Mouse (Mus musculus) embryonic facial prominence, embryonic 12.5 days (tissue): ENCODE measurements around the gene Rab13. TPM values are rescaled to one million over a fixed set of nuclear protein-coding genes. Genes with fewer than 3 reads are reported as not detected.
"Not testable (repeated sequence)": the region's sequence is repeated elsewhere in the genome, so short reads cannot be mapped to it uniquely, and the experiment has no call there.

Experiments used
- ATAC-seq: fragments of 200-750 bp; cut with Nextera tagmentation; 2 replicates; pipeline ENCODE4 v1.8.0; 2017; ENCODE audit not compliant: insufficient number of reproducible peaks, insufficient read depth, low FRiP score, low TSS enrichment
- H3K27ac ChIP-seq: fragments of 300-500 bp; sonication (generic); 2 replicates; pipeline ENCODE4 v1.5.1; 2016; ENCODE audit warnings: mild to moderate bottlenecking
- H3K27me3 ChIP-seq: fragments of 300-500 bp; sonication (generic); 2 replicates; pipeline ENCODE4 v1.6.1; 2016; ENCODE audit warnings: mild to moderate bottlenecking, moderate library complexity
- H3K36me3 ChIP-seq: fragments of 300-500 bp; sonication (generic); 2 replicates; pipeline ENCODE4 v1.6.1; 2016; ENCODE audit warnings: mild to moderate bottlenecking
- H3K4me1 ChIP-seq: fragments of 300-500 bp; sonication (generic); 2 replicates; pipeline ENCODE4 v1.6.1; 2016
- H3K4me2 ChIP-seq: fragments of 300-500 bp; sonication (generic); replicated peaks from 2 replicates; pipeline ENCODE4 v1.6.1; 2016; ENCODE audit warnings: mild to moderate bottlenecking, moderate library complexity
- H3K4me3 ChIP-seq: fragments of 300-500 bp; sonication (generic); 2 replicates; pipeline ENCODE4 v1.5.1; 2016; ENCODE audit warnings: mild to moderate bottlenecking
- H3K9ac ChIP-seq: fragments of 300-500 bp; sonication (generic); 2 replicates; pipeline ENCODE4 v1.6.1; 2016; ENCODE audit warnings: mild to moderate bottlenecking, moderate library complexity
- H3K9me3 ChIP-seq: fragments of 300-500 bp; sonication (generic); 2 replicates; pipeline ENCODE4 v1.6.1; 2016; ENCODE audit warnings: mild to moderate bottlenecking, moderate library complexity
- WGBS: fragments of 180-500 bp; shearing (Covaris S2); methylation state at CpG from one replicate; pipeline ENCODE4 v1.1.7; 2016; 5-methylcytosine and 5-hydroxymethylcytosine counted together
- polyA plus RNA-seq: library from polyadenylated mRNA; unstranded; fragments of >200 nt; fragmentation: Nextera tagmentation; extraction: Ambion mirVana; gene quantifications from 2 replicates; pipeline ENCODE4 v1.2.1, GENCODE M21; 2016

Rab13 gene
- polyA plus RNA-seq, 1 experiment from 2014 or later, result 30.6 TPM

- H3K36me3 ChIP-seq, result peaks cover 16% of the 10 kb centered on the region
- peak within 1 kb of the TSS; percentile 80 for H3K4me2 ChIP-seq
- H3K9ac ChIP-seq, result peak within 1 kb of the TSS; percentile 72
- peak within 1 kb of the TSS; percentile 87 for H3K27ac ChIP-seq
- WGBS, result under 1% methylated on average over 61 of the region's 61 CpGs
- peak; percentile 97 for ATAC-seq
- no peaks in the 10 kb centered on the region for H3K27me3 ChIP-seq
- no peaks in the 10 kb centered on the region for H3K9me3 ChIP-seq
- peak within 1 kb of the TSS; percentile 71 for H3K4me3 ChIP-seq
- H3K4me1 ChIP-seq, result peaks cover 5% of the 10 kb centered on the region
Measured at GRCm38 (mm10) chr3:90231507-90232333, 18.2 kb downstream of the Rab13 start, which contains the start of gene Jtb. Jtb (plus strand) TSS chr3:90231597.

- Histone ChIP-seq H3K9me3 (no peaks in the 10 kb centered on the region), H3K27me3 (no peaks in the 10 kb centered on the region), H3K36me3 (no peaks in the 10 kb centered on the region), H3K4me1 (peaks cover 16% of the 10 kb centered on the region; the same call in 1 of the 2 replicates), H3K27ac (no peak overlapping the region), H3K9ac (no peak overlapping the region), H3K4me3 (no peak overlapping the region), H3K4me2 (no peak overlapping the region)
- 78% methylated on average over 2 of the region's 2 CpGs for WGBS
- ATAC-seq, result no peak
Measured at GRCm38 (mm10) chr3:90241251-90241650, 27.8 kb downstream of the Rab13 start.

GRCm38 (mm10) chr3:90241669-90242358, 28.3 kb downstream of the Rab13 start:
- no peak overlapping the region for H3K4me3 ChIP-seq
- no peaks in the 10 kb centered on the region for H3K9me3 ChIP-seq
- WGBS, result 85% methylated on average over 10 of the region's 10 CpGs
- H3K27ac ChIP-seq, result no peak overlapping the region
- peak overlapping the region; percentile 64; the same call in 1 of the 2 replicates for H3K4me2 ChIP-seq
- H3K27me3 ChIP-seq, result no peaks in the 10 kb centered on the region
- ATAC-seq, result no peak
- peaks cover 16% of the 10 kb centered on the region; the same call in 1 of the 2 replicates for H3K4me1 ChIP-seq
- H3K36me3 ChIP-seq, result no peaks in the 10 kb centered on the region
- no peak overlapping the region for H3K9ac ChIP-seq

- Histone ChIP-seq H3K4me2 (peak within 1 kb of the TSS; percentile 64), H3K27ac (peak within 1 kb of the TSS; percentile 86), H3K9me3 (no peaks in the 10 kb centered on the region), H3K4me1 (peaks cover 19% of the 10 kb centered on the region; the same call in 1 of the 2 replicates), H3K4me3 (peak within 1 kb of the TSS; percentile 35), H3K27me3 (no peaks in the 10 kb centered on the region), H3K36me3 (no peaks in the 10 kb centered on the region), H3K9ac (peak within 1 kb of the TSS; percentile 25; the same call in 1 of the 2 replicates)
- ATAC-seq, result peak; percentile 76
- WGBS, result 5% methylated on average over 19 of the region's 19 CpGs
Measured at GRCm38 (mm10) chr3:90242984-90243775, 29.7 kb downstream of the Rab13 start, which contains the start of gene Creb3l4. Creb3l4 (minus strand) TSS chr3:90243512.

- peaks cover 30% of the 10 kb centered on the region for H3K4me1 ChIP-seq
- no peak overlapping the region for H3K4me2 ChIP-seq
- H3K27me3 ChIP-seq, result no peaks in the 10 kb centered on the region
- no peaks in the 10 kb centered on the region for H3K9me3 ChIP-seq
- no peak for ATAC-seq
- H3K36me3 ChIP-seq, result 0 out of 2 replicates have a peak, but pooled peaks cover 3% of the 10 kb centered on the region
- WGBS, result 65% methylated on average over 2 of the region's 2 CpGs
- no peak overlapping the region for H3K4me3 ChIP-seq
- H3K27ac ChIP-seq, result no peak overlapping the region
- no peak overlapping the region for H3K9ac ChIP-seq
Measured at GRCm38 (mm10) chr3:90245406-90245805, 31.9 kb downstream of the Rab13 start.

GRCm38 (mm10) chr3:90247630-90247959, 34.1 kb downstream of the Rab13 start:
- no peaks in the 10 kb centered on the region for H3K9me3 ChIP-seq
- H3K4me3 ChIP-seq, result peak overlapping the region; percentile 78
- peak overlapping the region; percentile 80 for H3K9ac ChIP-seq
- H3K27ac ChIP-seq, result peak overlapping the region; percentile 92
- ATAC-seq, result no peak
- WGBS, result 0% methylated on average over 3 of the region's 3 CpGs
- peaks cover 16% of the 10 kb centered on the region for H3K36me3 ChIP-seq
- H3K27me3 ChIP-seq, result no peaks in the 10 kb centered on the region
- H3K4me2 ChIP-seq, result peak overlapping the region; percentile 84
- H3K4me1 ChIP-seq, result peaks cover 28% of the 10 kb centered on the region

GRCm38 (mm10) chr3:90247960-90248745, 34.7 kb downstream of the Rab13 start, which contains the start of gene Slc39a1:
Slc39a1 (plus strand) TSS chr3:90248172.
- peak within 1 kb of the TSS; percentile 80 for H3K9ac ChIP-seq
- H3K36me3 ChIP-seq, result peaks cover 16% of the 10 kb centered on the region
- under 1% methylated on average over 39 of the region's 44 CpGs for WGBS
- no peaks in the 10 kb centered on the region for H3K9me3 ChIP-seq
- H3K4me1 ChIP-seq, result peaks cover 23% of the 10 kb centered on the region
- H3K4me3 ChIP-seq, result peak within 1 kb of the TSS; percentile 78
- peak within 1 kb of the TSS; percentile 84 for H3K4me2 ChIP-seq
- peak; percentile 92 for ATAC-seq
- peak within 1 kb of the TSS; percentile 92 for H3K27ac ChIP-seq
- H3K27me3 ChIP-seq, result no peaks in the 10 kb centered on the region

- Histone ChIP-seq H3K9me3 (no peaks in the 10 kb centered on the region), H3K4me3 (peak overlapping the region; percentile 78), H3K4me1 (peaks cover 20% of the 10 kb centered on the region), H3K36me3 (peaks cover 16% of the 10 kb centered on the region), H3K27me3 (no peaks in the 10 kb centered on the region), H3K27ac (peak overlapping the region; percentile 92), H3K4me2 (peak overlapping the region; percentile 84), H3K9ac (peak overlapping the region; percentile 80)
- no peak for ATAC-seq
- 6% methylated on average over 10 of the region's 10 CpGs for WGBS
Measured at GRCm38 (mm10) chr3:90248746-90249100, 35.2 kb downstream of the Rab13 start.

GRCm38 (mm10) chr3:90250791-90251190, 37.3 kb downstream of the Rab13 start:
- Histone ChIP-seq H3K9me3 (no peaks in the 10 kb centered on the region), H3K4me1 (peaks cover 27% of the 10 kb centered on the region), H3K36me3 (peaks cover 16% of the 10 kb centered on the region), H3K4me3 (no peak overlapping the region), H3K27ac (no peak overlapping the region), H3K4me2 (no peak overlapping the region), H3K27me3 (no peaks in the 10 kb centered on the region), H3K9ac (no peak overlapping the region)
- 84% methylated on average over 6 of the region's 6 CpGs for WGBS
- ATAC-seq, result no peak

GRCm38 (mm10) chr3:90251731-90252226, 38.3 kb downstream of the Rab13 start:
- not testable (repeated sequence) for H3K27me3 ChIP-seq, ATAC-seq, H3K4me2 ChIP-seq, H3K9me3 ChIP-seq, H3K9ac ChIP-seq, H3K4me3 ChIP-seq, H3K27ac ChIP-seq
- H3K36me3 ChIP-seq, result peaks cover 16% of the 10 kb centered on the region
- peaks cover 32% of the 10 kb centered on the region for H3K4me1 ChIP-seq
- WGBS, result 94% methylated on average over 9 of the region's 12 CpGs
